Mouse (Mus musculus): ENCODE results near the gene Pds5b.
A peak's percentile ranks its signal among the peaks of the same experiment; 100 is the strongest.
"Not testable (repeated sequence)": the region's sequence is repeated elsewhere in the genome, so short reads cannot be mapped to it uniquely, and the experiment has no call there.

Pds5b gene

GRCm38 (mm10) chr5:150822781-150823180 is 149.2 kb downstream of the Pds5b start:
- no peak for DNase-seq (ENCODE audit: low read depth, low spot score)

- DNase-seq (ENCODE audit: low read depth, low spot score) = no peak
Observed at GRCm38 (mm10) chr5:150823361-150823760, 149.8 kb downstream of the Pds5b start.

- DNase-seq (ENCODE audit: low read depth, low spot score) = no peak
Observed at GRCm38 (mm10) chr5:150829499-150829898, 156.0 kb downstream of the Pds5b start.

- no peak for DNase-seq (ENCODE audit: low read depth, low spot score)
Observed at GRCm38 (mm10) chr5:150830718-150831117, 157.2 kb downstream of the Pds5b start.

GRCm38 (mm10) chr5:150836782-150837181 is 163.2 kb downstream of the Pds5b start:
- no peak for DNase-seq (ENCODE audit: low read depth, low spot score)

- DNase-seq (ENCODE audit: low read depth, low spot score) = peak; percentile 20
Observed at GRCm38 (mm10) chr5:150839688-150840541, 166.4 kb downstream of the Pds5b start.

- DNase-seq (ENCODE audit: low read depth, low spot score) = peak; percentile 19
Observed at GRCm38 (mm10) chr5:150840596-150840995, 167.1 kb downstream of the Pds5b start.

- no peak for DNase-seq (ENCODE audit: low read depth, low spot score)
Observed at GRCm38 (mm10) chr5:150845961-150846360, 172.4 kb downstream of the Pds5b start.

GRCm38 (mm10) chr5:150850821-150851220 is 177.3 kb downstream of the Pds5b start:
- DNase-seq (ENCODE audit: low read depth, low spot score) = no peak

- not testable (repeated sequence) for DNase-seq (ENCODE audit: low read depth, low spot score)
Observed at GRCm38 (mm10) chr5:150852097-150852496, 178.6 kb downstream of the Pds5b start.

GRCm38 (mm10) chr5:150854506-150854905 is 181.0 kb downstream of the Pds5b start:
- DNase-seq (ENCODE audit: low read depth, low spot score) = no peak

- peak; percentile 22 for DNase-seq (ENCODE audit: low read depth, low spot score)
Observed at GRCm38 (mm10) chr5:150859642-150860194, 186.2 kb downstream of the Pds5b start.

All from CD4-positive, CD25-positive, alpha-beta regulatory T cell, adult 2 months (primary cell).